Mouse (Mus musculus): ENCODE results near the gene Chac1.

The Chac1 gene

GRCm38 (mm10) chr2:119350555-119351486, at the start of gene Chac1:
TSS of gene Chac1 (plus strand) at chr2:119351229.
- peak; percentile 56 for DNase-seq

GRCm38 (mm10) chr2:119302876-119303275, 48.2 kb upstream of the Chac1 start:
- no peak for DNase-seq

DNA sequence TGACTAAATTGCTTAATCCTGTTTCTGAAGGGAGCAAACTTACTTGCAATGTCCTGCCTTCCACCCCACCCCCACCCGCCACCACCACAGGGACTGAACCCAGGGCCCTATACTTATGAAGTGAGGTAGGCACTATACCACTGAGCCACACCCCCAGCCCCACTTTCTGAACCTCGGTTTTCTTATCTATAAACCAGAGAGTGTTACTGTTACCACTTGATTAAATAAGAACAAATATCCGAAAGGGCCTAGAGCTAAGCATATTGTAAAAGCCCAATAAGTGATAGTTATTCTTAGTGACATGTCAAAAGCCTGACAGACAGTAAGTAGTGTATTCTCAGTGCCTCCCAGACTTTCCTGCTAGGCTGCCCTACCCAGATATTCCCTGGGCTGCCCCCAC, 46.6 kb upstream of the Chac1 start:
- no peak for DNase-seq

DNA sequence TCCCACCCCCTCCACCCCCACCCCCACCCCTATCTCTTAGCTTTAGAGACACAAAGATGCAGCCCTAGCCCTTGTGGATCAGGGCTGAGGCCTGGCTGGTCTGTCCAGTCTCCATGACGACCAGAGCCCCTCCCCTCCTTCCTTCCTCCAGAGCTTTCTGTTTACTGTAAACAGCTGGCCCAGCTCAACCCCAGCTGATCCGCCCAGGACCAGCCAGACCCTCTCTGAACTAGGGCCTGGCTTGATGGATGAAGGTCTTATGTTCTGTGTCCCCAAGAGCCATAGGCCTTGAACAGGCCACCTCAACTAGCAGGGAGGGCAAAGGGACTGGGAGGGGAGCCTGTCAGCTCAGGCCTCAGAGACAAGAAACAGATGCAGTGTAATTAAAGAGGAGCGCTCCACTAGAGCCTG, 46.2 kb upstream of the Chac1 start:
- no peak for DNase-seq

GRCm38 (mm10) chr2:119311544-119311943, 39.5 kb upstream of the Chac1 start:
- no peak for DNase-seq

GRCm38 (mm10) chr2:119312380-119312958, 38.6 kb upstream of the Chac1 start:
- DNase-seq: no peak

- DNase-seq: no peak
Measured at GRCm38 (mm10) chr2:119313780-119314479, 37.1 kb upstream of the Chac1 start.

DNA sequence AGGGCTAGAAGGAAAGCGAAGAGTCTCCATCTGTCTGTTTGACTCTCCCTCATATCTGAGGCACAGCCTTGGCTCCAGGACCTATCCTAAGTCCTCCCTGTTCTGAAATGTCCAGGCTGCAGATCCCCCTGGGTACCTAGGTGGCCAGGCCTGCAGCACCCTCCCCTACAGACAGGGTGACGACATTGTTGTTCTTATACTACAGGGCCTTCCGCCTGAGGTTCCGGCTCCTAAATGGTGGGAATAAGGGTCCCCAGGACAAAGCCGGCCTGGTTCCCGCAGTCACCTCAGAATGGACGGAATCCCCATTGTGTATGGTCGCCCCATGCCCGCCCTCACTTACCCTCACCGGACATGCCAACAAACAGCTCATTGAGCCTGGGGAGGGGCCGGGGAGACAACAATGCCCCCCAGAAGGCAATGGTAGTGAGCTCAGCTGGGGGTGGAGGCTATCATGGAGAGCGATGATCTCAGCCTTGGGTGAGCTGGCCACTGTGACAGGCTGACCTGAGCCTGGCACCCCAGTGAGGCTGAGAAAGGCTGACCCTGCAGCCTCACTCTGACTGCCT, 36.2 kb upstream of the Chac1 start:
- no peak for DNase-seq

DNA sequence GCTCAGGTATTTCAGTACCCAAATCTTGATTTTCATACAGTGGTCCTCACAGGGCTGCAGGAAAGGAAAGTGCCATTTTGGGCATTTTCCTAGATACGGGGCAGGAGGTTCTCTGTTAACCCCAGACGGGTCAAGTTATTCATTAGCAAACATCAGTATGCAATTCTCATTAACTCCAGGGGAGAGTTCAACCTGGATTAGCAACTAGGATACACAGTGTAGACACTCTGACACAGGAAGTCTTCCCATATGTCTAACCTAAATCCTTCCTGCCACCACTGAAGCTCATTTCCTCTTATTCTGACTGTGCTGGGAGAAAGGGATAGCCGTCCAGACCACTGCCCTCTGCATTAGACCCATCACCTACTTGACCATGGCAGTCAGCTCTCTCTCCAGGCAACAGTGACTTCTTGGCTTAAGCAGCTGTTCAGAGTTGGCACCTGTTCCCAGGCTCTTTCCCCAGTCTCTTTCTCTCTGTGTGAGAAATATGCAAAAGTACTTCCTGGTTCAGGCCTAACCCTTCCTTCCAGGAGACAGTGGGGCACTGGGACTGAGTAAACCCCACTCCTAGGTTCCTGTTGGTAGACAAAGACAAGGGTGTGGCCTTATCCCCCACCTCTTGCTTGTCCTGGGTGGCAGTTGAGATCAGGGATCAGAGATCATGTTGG, 32.9 kb upstream of the Chac1 start:
- DNase-seq: no peak

DNA sequence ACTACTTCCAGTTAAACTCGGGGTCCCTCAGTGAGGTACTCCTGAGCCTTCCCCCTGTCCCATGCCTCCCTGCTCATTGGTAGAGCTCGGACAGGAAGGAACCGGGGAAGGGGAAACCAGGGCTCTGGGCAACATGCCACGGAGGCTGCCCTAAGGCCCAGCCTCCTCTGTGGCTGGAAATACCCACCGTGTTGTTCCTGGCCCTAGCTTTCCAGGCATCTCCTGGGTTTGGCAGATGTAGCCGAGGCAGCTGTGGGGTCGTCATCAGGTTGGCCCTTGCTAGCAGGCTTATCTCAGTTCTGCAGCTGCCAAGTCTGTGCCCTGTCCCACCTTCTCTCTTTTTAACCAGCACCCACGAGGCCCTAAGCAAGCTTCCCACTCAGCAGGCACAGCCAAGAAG, 30.5 kb upstream of the Chac1 start:
- DNase-seq: no peak

- DNase-seq: no peak
Measured at GRCm38 (mm10) chr2:119321771-119322586, 29.1 kb upstream of the Chac1 start.

GRCm38 (mm10) chr2:119322587-119323300, 28.3 kb upstream of the Chac1 start:
- DNase-seq: peak; percentile 33

- no peak for DNase-seq
Measured at GRCm38 (mm10) chr2:119323866-119324575, 27.0 kb upstream of the Chac1 start.

DNA sequence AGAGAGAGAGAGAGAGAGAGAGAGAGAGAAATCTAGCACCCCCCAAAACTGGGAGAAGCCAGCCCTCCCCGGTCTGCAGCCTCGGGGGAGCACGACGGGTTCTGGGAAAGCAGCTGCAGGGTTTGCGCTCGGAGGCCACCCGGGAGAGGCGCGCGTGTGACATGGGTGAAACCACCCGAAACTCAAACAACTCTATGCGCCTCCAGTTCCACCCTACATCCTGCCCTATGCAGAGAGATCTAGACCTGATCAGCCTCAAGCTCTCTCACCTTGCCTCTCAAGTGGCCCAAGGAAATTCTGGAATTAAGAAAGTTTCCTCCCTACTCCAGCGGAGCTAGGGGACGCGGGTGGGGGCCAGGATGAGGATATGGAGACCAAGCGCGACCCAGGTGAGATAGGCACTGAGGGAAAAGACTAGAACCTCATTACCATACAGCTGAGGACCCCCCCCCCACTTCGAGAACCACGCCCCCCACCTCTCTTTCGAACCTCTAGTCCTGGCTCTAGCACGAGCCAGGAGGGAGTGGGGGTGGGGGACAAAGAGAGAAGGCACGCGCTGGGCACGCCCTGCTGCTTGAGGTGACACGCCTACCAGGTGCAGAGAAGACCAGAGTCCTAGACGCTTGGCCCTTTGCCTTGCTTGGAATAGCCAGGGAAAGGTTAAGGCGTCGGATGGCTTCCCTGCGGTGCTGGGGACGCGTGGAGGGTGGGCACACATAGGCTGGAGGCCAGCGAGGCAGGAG, 26.3 kb upstream of the Chac1 start:
- DNase-seq: peak; percentile 36

- DNase-seq: peak; percentile 32
Measured at GRCm38 (mm10) chr2:119325568-119326143, 25.4 kb upstream of the Chac1 start, which contains the start of gene Dll4. TSS of gene Dll4 (plus strand) at chr2:119325784.

GRCm38 (mm10) chr2:119326161-119327101, 24.6 kb upstream of the Chac1 start:
- DNase-seq: no peak

DNA sequence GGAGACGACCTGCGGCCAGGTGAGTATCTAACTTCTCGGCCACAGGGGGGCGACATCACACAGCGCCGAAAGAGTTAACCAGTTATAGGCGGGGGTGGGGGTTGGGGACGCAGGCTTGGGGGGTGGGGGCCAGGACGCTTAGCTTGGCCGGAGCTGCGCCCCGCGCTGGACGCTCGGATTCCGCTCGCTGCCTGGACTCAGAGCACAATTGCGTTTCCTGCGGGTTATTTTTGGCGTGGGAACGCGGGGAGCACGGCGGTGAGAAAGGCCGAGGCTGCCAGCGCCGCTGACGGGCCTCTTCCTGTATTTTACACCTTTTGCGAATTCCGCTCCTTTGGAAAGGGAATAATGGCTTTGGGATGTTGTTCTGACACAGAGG, 23.9 kb upstream of the Chac1 start:
- DNase-seq: peak; percentile 73

- no peak for DNase-seq
Measured at GRCm38 (mm10) chr2:119327942-119328526, 23.0 kb upstream of the Chac1 start.
